Mouse (Mus musculus) heart, postnatal 0 days (tissue): ENCODE measurements at regions not wholly inside any gene's neighbourhood (a gene's known extent, or its start where the extent isn't known, plus 50 kb on each side); places are given as distances from the start of the nearest gene placed in this dataset.

Source experiments
- ATAC-seq: fragments of 200-750 bp; cut with Nextera tagmentation; 2 replicates; pipeline ENCODE4 v1.8.0; 2017; ENCODE audit warnings: low read depth, moderate number of reproducible peaks, moderate library complexity; ENCODE audit not compliant: insufficient read depth
- DNase-seq: peaks from one replicate; pipeline ENCODE4 v3.0.0-alpha.2; 2016; ENCODE audit warnings: low spot score
- H3K27ac ChIP-seq: fragments of 300-500 bp; sonication (generic); 2 replicates; pipeline ENCODE4 v1.5.1; 2014; ENCODE audit warnings: low read depth, mild to moderate bottlenecking
- H3K27me3 ChIP-seq: fragments of 300-500 bp; sonication (generic); 2 replicates; pipeline ENCODE4 v1.6.1; 2014; ENCODE audit warnings: low read length, mixed read lengths; ENCODE audit not compliant: control insufficient read depth, insufficient read depth
- H3K36me3 ChIP-seq: fragments of 300-500 bp; sonication (generic); replicated peaks from 2 replicates; pipeline ENCODE4 v1.6.1; 2014; ENCODE audit warnings: low read length, mixed read lengths; ENCODE audit not compliant: control insufficient read depth, insufficient read depth
- H3K4me1 ChIP-seq: fragments of 300-500 bp; sonication (generic); 2 replicates; pipeline ENCODE4 v1.6.1; 2014; ENCODE audit warnings: antibody characterized with exemption; ENCODE audit not compliant: control insufficient read depth, insufficient read depth
- H3K4me2 ChIP-seq: fragments of 300-500 bp; sonication (generic); 2 replicates; pipeline ENCODE4 v1.6.1; 2014; ENCODE audit warnings: low read depth, mild to moderate bottlenecking, low read length, moderate library complexity
- H3K4me3 ChIP-seq: fragments of 300-500 bp; sonication (generic); 2 replicates; pipeline ENCODE4 v1.5.1; 2014; ENCODE audit warnings: low read depth, low read length
- H3K9ac ChIP-seq: fragments of 300-500 bp; sonication (generic); replicated peaks from 2 replicates; pipeline ENCODE4 v1.6.1; 2014; ENCODE audit warnings: low read depth, low read length, mixed read lengths
- H3K9me3 ChIP-seq: fragments of 300-500 bp; sonication (generic); replicated peaks from 2 replicates; pipeline ENCODE4 v1.6.1; 2016; ENCODE audit warnings: low read length; ENCODE audit not compliant: control insufficient read depth
- CTCF ChIP-seq: IDR thresholded peaks from 2 replicates; pipeline ENCODE4 v1.5.1; 2016; ENCODE audit warnings: antibody characterized with exemption, control low read depth, low read depth
- EP300 ChIP-seq: IDR thresholded peaks from 2 replicates; pipeline ENCODE4 v1.6.1; 2016; ENCODE audit warnings: antibody characterized with exemption, low read depth
- WGBS: fragments of 180-500 bp; shearing (Covaris S2); extraction: QIAGEN DNeasy Blood & Tissue Kit; methylation state at CpG from one replicate; pipeline ENCODE4 v1.1.7; 2014; 5-methylcytosine and 5-hydroxymethylcytosine counted together

DNA sequence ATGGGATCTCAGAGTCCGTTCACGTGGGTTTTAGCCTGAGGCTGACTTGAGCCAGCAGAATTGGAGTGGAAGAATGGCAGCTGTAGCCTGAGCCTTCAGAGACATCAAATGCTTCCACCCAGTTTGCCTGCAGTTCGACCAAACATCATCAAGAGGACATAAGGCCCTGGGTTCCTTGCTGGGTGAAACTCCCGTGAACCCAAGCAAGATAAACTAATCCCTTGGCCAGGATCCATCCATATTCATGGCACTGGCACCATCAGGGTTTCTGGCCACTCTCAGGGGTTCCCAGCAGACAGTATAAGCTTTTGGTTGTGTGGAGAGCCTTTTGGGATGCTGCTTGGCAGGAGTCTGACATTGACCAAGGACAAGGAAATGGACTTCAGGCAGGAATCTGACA, 77.7 kb upstream of the Krtap11-1 start:
- no peaks in the 10 kb centered on the region for H3K36me3 ChIP-seq
- ATAC-seq = no peak
- H3K9ac ChIP-seq = no peak overlapping the region
- no peak for TF ChIP-seq CTCF
- no peak for TF ChIP-seq EP300
- DNase-seq = no peak
- no peaks in the 10 kb centered on the region for H3K27me3 ChIP-seq
- no peak overlapping the region for H3K4me2 ChIP-seq
- H3K27ac ChIP-seq = no peak overlapping the region
- 65% methylated on average over 4 of the region's 4 CpGs for WGBS
- H3K4me1 ChIP-seq = no peaks in the 10 kb centered on the region
- H3K4me3 ChIP-seq = no peak overlapping the region
- no peaks in the 10 kb centered on the region for H3K9me3 ChIP-seq

DNA sequence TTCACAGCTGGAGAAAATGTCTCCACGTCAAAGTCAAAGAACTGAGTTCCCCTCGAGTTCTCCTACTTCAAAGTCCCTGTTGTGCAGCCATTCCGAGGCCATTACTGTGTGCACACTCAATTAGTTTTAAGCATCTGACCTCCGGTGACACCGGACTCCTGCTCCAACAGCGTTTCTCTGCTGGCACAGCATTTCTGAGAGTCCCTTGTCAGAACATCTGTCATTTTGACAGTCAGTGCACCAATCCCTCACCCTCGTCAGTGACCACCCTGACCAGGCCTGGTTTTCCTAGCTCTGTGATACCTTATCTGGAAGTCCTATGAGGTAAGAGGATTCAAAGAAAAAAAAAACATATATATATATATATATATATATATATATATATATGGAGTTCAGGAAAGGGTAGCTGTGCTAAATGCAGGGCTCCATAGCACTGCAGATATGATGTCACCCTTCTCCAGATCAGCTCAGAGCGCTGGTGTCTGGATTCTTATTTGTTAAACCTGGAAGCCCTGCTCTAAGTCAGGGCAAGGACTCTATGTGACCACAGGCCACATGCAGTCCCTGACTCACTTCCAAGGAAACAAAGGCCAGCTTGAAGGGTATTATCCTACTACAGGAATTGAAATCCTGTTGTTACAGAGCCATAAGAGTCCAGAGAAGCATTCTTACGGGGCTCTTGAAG, 63.1 kb upstream of the Krtap11-1 start:
- ATAC-seq = no peak
- WGBS = 42% methylated on average over 9 of the region's 9 CpGs

DNA sequence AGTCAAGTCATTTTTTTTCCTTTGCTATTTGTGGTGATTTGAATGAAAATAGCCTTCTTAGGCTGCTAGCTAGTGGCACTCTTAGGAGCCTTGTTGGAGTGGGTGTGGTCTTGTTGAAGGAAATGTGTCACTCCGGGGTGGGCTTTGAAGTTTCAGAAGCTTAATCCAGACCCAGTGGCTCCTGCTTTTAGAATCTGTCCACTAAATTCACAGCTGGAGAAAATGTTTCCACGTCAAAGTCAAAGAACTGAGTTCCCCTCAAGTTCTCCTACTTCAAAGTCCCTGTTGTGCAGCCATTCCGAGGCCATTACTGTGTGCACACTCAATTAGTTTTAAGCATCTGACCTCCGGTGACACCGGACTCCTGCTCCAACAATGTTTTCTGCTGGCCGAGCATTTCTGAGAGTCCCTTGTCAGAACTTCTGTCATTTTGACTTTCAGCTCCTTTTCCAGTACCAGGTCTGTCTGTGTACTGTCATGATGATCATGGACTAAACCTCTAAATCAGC, 61.2 kb upstream of the Krtap11-1 start:
- H3K4me2 ChIP-seq = no peak overlapping the region
- ATAC-seq = no peak
- no peak overlapping the region for H3K27ac ChIP-seq
- H3K4me3 ChIP-seq = no peak overlapping the region
- H3K27me3 ChIP-seq = no peaks in the 10 kb centered on the region
- no peak for TF ChIP-seq EP300
- TF ChIP-seq CTCF = no peak
- H3K9me3 ChIP-seq = no peaks in the 10 kb centered on the region
- no peaks in the 10 kb centered on the region for H3K4me1 ChIP-seq
- no peak overlapping the region for H3K9ac ChIP-seq
- WGBS = 77% methylated on average over 6 of the region's 6 CpGs
- no peak for DNase-seq
- H3K36me3 ChIP-seq = no peaks in the 10 kb centered on the region

More for the DNA sequence above, 63.1 kb upstream of the Krtap11-1 start:
- H3K27ac ChIP-seq = no peak overlapping the region
- H3K4me3 ChIP-seq = no peak overlapping the region
- no peak for DNase-seq
- no peaks in the 10 kb centered on the region for H3K36me3 ChIP-seq
- no peaks in the 10 kb centered on the region for H3K9me3 ChIP-seq
- no peaks in the 10 kb centered on the region for H3K27me3 ChIP-seq
- no peak overlapping the region for H3K4me2 ChIP-seq
- H3K4me1 ChIP-seq = no peaks in the 10 kb centered on the region
- H3K9ac ChIP-seq = no peak overlapping the region
- TF ChIP-seq EP300 = no peak
- TF ChIP-seq CTCF = no peak

GRCm38 (mm10) chr16:89631396-89632113, 60.6 kb upstream of the Krtap11-1 start:
- Histone ChIP-seq H3K9ac (no peak overlapping the region), H3K9me3 (no peaks in the 10 kb centered on the region), H3K27ac (no peak overlapping the region), H3K4me2 (no peak overlapping the region), H3K27me3 (no peaks in the 10 kb centered on the region), H3K4me1 (no peaks in the 10 kb centered on the region), H3K36me3 (no peaks in the 10 kb centered on the region), H3K4me3 (no peak overlapping the region)
- 86% methylated on average over 9 of the region's 9 CpGs for whole genome bisulfite sequencing
- TF ChIP-seq EP300 (no peak), CTCF (no peak)
- no peak for DNase-seq
- ATAC-seq = no peak

DNA sequence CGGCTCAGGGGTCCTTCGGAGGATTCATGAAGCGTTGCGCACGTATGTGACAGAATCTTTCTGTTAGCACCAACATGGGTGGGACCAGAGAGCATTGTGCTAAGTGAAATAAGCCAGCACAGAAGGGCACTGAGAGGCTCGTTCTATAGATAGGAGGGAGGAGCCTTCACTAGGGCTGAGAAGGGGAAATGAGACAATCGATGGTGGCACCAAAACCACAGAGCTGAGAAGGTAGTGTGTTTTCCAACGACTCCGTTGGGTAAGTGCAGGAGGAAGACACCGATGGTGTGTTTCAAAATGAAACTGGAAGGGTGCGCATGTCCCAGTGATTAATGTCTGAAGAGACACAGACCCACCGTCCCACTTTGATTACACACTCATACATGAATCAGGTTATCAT, 54.7 kb upstream of the Krtap11-1 start:
- Histone ChIP-seq H3K27ac (no peak overlapping the region), H3K27me3 (no peaks in the 10 kb centered on the region), H3K9me3 (no peaks in the 10 kb centered on the region), H3K9ac (no peak overlapping the region), H3K4me2 (no peak overlapping the region), H3K4me1 (no peaks in the 10 kb centered on the region), H3K36me3 (no peaks in the 10 kb centered on the region), H3K4me3 (no peak overlapping the region)
- WGBS = 82% methylated on average over 12 of the region's 12 CpGs
- ATAC-seq (no peak), DNase-seq (no peak)
- no peak for TF ChIP-seq CTCF
- no peak for TF ChIP-seq EP300
